Mouse (Mus musculus): ENCODE measurements around the gene Cep152. TPM values are rescaled to one million over a fixed set of nuclear protein-coding genes. Genes with fewer than 3 reads are reported as not detected.

The Cep152 gene
- polyA plus RNA-seq, 1 experiment from 2014 or later: 9.4 TPM

DNA sequence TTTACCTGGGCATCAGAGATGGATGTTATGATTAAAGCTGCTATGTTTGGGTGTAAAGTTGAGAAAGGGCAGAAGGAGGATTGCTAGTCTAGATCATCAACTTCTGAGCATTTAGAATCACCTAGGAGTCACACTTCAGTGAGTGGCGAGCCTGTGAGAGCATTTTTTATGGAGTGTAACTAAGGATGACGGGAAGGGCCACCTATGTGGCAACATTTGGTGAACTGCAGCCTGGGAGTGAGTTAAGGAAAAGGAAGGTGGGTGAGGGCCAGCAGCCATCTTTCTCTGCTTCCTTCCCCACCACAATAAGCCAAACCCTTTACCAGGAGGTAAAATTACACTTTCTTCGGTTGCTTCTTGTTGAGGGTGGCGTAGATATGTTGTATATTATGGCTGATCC lies 33.0 kb downstream of the Cep152 start:
- WGBS: 92% methylated on average over 4 of the region's 4 CpGs
- H3K9me3 ChIP-seq (ENCODE audit: low read depth, low read length): no peaks in the 10 kb centered on the region
- H3K4me1 ChIP-seq (ENCODE audit: insufficient read depth): no peaks in the 10 kb centered on the region
- no peak overlapping the region for H3K4me3 ChIP-seq (ENCODE audit: low read depth, low read length)
- H3K36me3 ChIP-seq (ENCODE audit: insufficient read depth): peaks cover 57% of the 10 kb centered on the region
- no peaks in the 10 kb centered on the region for H3K27me3 ChIP-seq (ENCODE audit: insufficient read depth, low read length)
- no peak overlapping the region for H3K27ac ChIP-seq (ENCODE audit: low read depth)
- no peak for TF ChIP-seq CTCF (IDR thresholded peaks at IDR 0.05; ENCODE audit: low read depth)
- DNase-seq (no peak), ATAC-seq (ENCODE audit: insufficient read depth) (no peak)
- H3K9ac ChIP-seq: no peak overlapping the region
- H3K4me2 ChIP-seq: no peak overlapping the region

DNA sequence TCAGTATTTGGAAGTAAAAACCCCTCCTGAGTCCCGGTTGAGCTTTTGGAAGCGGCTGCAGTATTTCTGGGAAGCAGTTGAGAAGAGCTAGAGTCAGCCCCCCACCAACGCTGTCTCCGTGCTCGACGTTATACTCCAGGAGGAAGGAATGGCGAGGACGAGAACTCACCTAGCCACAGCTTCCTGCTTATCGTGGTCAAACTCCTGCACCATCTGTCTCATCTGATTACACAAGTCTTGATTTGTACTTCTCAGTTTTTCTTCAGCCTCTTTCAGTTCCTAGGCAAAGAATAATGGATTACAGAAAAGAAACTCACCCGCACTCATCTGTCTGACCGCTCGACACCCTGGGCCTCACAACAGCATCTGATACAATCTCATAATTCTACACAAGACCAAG lies 35.6 kb downstream of the Cep152 start:
- no peak for TF ChIP-seq CTCF (IDR thresholded peaks at IDR 0.05; ENCODE audit: low read depth)
- H3K36me3 ChIP-seq (ENCODE audit: insufficient read depth): peaks cover 65% of the 10 kb centered on the region
- DNase-seq: no peak

DNA sequence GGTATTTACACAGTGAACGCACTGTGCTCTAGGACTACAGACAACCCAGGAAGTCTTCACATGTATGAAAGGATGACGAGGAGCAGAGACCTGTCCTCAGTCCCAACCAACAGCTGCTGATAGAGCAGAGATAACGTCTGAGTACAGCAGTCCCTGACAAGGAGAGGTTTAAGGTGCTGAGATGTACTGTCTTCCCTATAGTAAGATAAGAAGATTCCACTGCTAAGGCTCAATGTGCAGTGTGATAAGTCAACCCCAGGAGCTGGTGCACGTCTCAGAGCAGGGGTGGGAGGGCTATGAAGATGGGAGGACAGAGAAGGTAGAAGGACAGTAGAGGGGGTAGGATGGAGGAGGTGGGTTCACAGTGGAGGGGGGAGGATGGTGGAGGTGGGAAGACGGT lies 43.8 kb downstream of the Cep152 start:
- TF ChIP-seq CTCF (IDR thresholded peaks at IDR 0.05; ENCODE audit: low read depth): no peak
- ATAC-seq (ENCODE audit: insufficient read depth) (no peak), DNase-seq (no peak)
- H3K9me3 ChIP-seq (ENCODE audit: low read depth, low read length): no peaks in the 10 kb centered on the region
- H3K27ac ChIP-seq (ENCODE audit: low read depth): no peak overlapping the region
- H3K4me1 ChIP-seq (ENCODE audit: insufficient read depth): no peaks in the 10 kb centered on the region
- no peak overlapping the region for H3K4me2 ChIP-seq
- H3K4me3 ChIP-seq (ENCODE audit: low read depth, low read length): no peak overlapping the region
- H3K36me3 ChIP-seq (ENCODE audit: insufficient read depth): peaks cover 76% of the 10 kb centered on the region
- WGBS: 71% methylated on average over 5 of the region's 5 CpGs
- H3K27me3 ChIP-seq (ENCODE audit: insufficient read depth, low read length): no peaks in the 10 kb centered on the region
- H3K9ac ChIP-seq: no peak overlapping the region

More for the DNA sequence above, 35.6 kb downstream of the Cep152 start:
- no peaks in the 10 kb centered on the region for H3K4me1 ChIP-seq (ENCODE audit: insufficient read depth)
- no peak overlapping the region for H3K4me2 ChIP-seq
- no peak overlapping the region for H3K9ac ChIP-seq
- H3K27ac ChIP-seq (ENCODE audit: low read depth): no peak overlapping the region
- no peaks in the 10 kb centered on the region for H3K9me3 ChIP-seq (ENCODE audit: low read depth, low read length)
- ATAC-seq (ENCODE audit: insufficient read depth): no peak
- no peak overlapping the region for H3K4me3 ChIP-seq (ENCODE audit: low read depth, low read length)
- WGBS: 89% methylated on average over 12 of the region's 12 CpGs
- no peaks in the 10 kb centered on the region for H3K27me3 ChIP-seq (ENCODE audit: insufficient read depth, low read length)

DNA sequence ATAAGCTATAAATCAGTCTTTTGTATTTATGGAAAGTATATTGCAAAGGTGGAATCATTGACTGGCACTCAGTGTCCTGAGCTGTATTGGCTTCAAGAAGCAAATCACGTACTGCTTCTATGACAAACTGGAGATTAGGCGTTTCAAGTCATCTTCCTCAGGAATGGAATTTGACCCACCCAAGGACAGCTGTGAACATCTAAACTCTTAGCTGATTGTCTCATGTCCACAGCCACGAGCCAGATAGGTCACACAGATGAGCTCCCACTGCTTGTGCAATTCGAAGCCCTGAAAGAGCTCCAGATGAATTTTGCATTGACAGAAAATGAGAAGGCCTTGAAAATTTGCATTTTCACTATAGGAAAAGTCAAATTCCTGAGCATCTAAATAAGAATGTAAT lies 47.2 kb downstream of the Cep152 start:
- no peaks in the 10 kb centered on the region for H3K27me3 ChIP-seq (ENCODE audit: insufficient read depth, low read length)
- DNase-seq (no peak), ATAC-seq (ENCODE audit: insufficient read depth) (no peak)
- H3K4me1 ChIP-seq (ENCODE audit: insufficient read depth): no peaks in the 10 kb centered on the region
- H3K27ac ChIP-seq (ENCODE audit: low read depth): no peak overlapping the region
- no peak for TF ChIP-seq CTCF (IDR thresholded peaks at IDR 0.05; ENCODE audit: low read depth)
- no peak overlapping the region for H3K4me3 ChIP-seq (ENCODE audit: low read depth, low read length)
- no peak overlapping the region for H3K9ac ChIP-seq
- WGBS: 58% methylated on average over 4 of the region's 4 CpGs
- peaks cover 70% of the 10 kb centered on the region for H3K36me3 ChIP-seq (ENCODE audit: insufficient read depth)
- no peak overlapping the region for H3K4me2 ChIP-seq
- H3K9me3 ChIP-seq (ENCODE audit: low read depth, low read length): no peaks in the 10 kb centered on the region

- Histone ChIP-seq H3K4me2 (no peak overlapping the region), H3K27me3 (ENCODE audit: insufficient read depth, low read length) (no peaks in the 10 kb centered on the region), H3K36me3 (ENCODE audit: insufficient read depth) (peaks cover 73% of the 10 kb centered on the region), H3K4me3 (ENCODE audit: low read depth, low read length) (no peak overlapping the region), H3K4me1 (ENCODE audit: insufficient read depth) (no peaks in the 10 kb centered on the region), H3K9me3 (ENCODE audit: low read depth, low read length) (no peaks in the 10 kb centered on the region), H3K27ac (ENCODE audit: low read depth) (no peak overlapping the region), H3K9ac (no peak overlapping the region)
- TF ChIP-seq CTCF (IDR thresholded peaks at IDR 0.05; ENCODE audit: low read depth): no peak
- ATAC-seq (ENCODE audit: insufficient read depth) (no peak), DNase-seq (no peak)
- WGBS: 84% methylated on average over 8 of the region's 8 CpGs
Measured at GRCm38 (mm10) chr2:125576498-125576897, 48.4 kb downstream of the Cep152 start.

DNA sequence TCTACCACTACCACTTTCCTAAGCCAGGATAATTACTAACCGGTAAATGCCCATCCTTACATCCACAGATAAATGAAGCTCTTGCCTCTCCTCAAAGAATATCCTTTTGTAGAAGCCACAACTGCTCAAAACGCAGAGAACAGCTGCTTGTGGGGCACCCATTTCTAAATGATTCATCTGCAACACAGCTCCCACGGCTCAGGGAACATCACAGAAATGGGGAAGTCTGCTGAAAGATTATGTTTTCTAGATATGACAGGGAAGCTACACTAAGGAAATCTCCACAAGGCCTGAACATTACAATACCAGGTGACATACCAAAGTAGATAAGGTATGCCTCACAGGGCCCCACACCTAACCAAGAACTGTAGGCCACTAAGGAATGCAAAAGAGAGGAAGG lies 49.1 kb downstream of the Cep152 start:
- Histone ChIP-seq H3K4me1 (ENCODE audit: insufficient read depth) (no peaks in the 10 kb centered on the region), H3K4me3 (ENCODE audit: low read depth, low read length) (no peak overlapping the region), H3K27ac (ENCODE audit: low read depth) (no peak overlapping the region), H3K4me2 (no peak overlapping the region), H3K36me3 (ENCODE audit: insufficient read depth) (peaks cover 72% of the 10 kb centered on the region), H3K27me3 (ENCODE audit: insufficient read depth, low read length) (no peaks in the 10 kb centered on the region), H3K9ac (no peak overlapping the region), H3K9me3 (ENCODE audit: low read depth, low read length) (no peaks in the 10 kb centered on the region)
- DNase-seq (no peak), ATAC-seq (ENCODE audit: insufficient read depth) (no peak)
- no peak for TF ChIP-seq CTCF (IDR thresholded peaks at IDR 0.05; ENCODE audit: low read depth)
- WGBS: 83% methylated on average over 3 of the region's 3 CpGs

GRCm38 (mm10) chr2:125563884-125564283 lies 61.0 kb downstream of the Cep152 start:
- WGBS: 89% methylated on average over 11 of the region's 11 CpGs
- DNase-seq: no peak
- no peak overlapping the region for H3K4me3 ChIP-seq (ENCODE audit: low read depth, low read length)
- no peaks in the 10 kb centered on the region for H3K9me3 ChIP-seq (ENCODE audit: low read depth, low read length)
- no peak overlapping the region for H3K4me2 ChIP-seq
- no peak for TF ChIP-seq CTCF (IDR thresholded peaks at IDR 0.05; ENCODE audit: low read depth)
- no peak for ATAC-seq (ENCODE audit: insufficient read depth)
- no peaks in the 10 kb centered on the region for H3K4me1 ChIP-seq (ENCODE audit: insufficient read depth)
- H3K9ac ChIP-seq: no peak overlapping the region
- H3K36me3 ChIP-seq (ENCODE audit: insufficient read depth): peaks cover 47% of the 10 kb centered on the region
- H3K27ac ChIP-seq (ENCODE audit: low read depth): no peak overlapping the region
- no peaks in the 10 kb centered on the region for H3K27me3 ChIP-seq (ENCODE audit: insufficient read depth, low read length)

DNA sequence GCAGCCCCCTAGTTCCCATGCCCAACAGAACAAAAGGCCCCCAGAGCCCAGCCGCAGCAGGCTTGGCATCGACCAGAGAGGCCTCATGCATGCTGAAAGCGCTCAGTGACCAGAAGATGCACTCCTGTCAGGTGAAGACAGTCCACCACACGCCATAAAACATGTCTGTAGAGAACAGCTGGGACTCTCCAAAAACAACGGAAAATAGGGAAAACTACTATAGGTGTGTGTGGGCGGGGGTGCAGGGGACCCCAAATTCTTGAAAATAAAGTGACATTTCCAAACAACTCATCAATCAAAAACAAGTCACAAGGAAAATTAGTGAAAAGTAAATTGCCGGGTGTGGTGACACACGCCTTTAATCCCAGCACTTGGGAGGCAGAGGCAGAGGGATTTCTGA lies 62.5 kb downstream of the Cep152 start:
- Histone ChIP-seq H3K9me3 (ENCODE audit: low read depth, low read length) (no peaks in the 10 kb centered on the region), H3K27ac (ENCODE audit: low read depth) (no peak overlapping the region), H3K4me2 (no peak overlapping the region), H3K4me3 (ENCODE audit: low read depth, low read length) (no peak overlapping the region), H3K36me3 (ENCODE audit: insufficient read depth) (peaks cover 40% of the 10 kb centered on the region), H3K4me1 (ENCODE audit: insufficient read depth) (no peaks in the 10 kb centered on the region), H3K9ac (no peak overlapping the region), H3K27me3 (ENCODE audit: insufficient read depth, low read length) (no peaks in the 10 kb centered on the region)
- WGBS: 91% methylated on average over 8 of the region's 8 CpGs
- DNase-seq (no peak), ATAC-seq (ENCODE audit: insufficient read depth) (no peak)
- no peak for TF ChIP-seq CTCF (IDR thresholded peaks at IDR 0.05; ENCODE audit: low read depth)
